Mouse (Mus musculus): Measurements from ENCODE around the gene Bcar3.

The Bcar3 gene

DNA sequence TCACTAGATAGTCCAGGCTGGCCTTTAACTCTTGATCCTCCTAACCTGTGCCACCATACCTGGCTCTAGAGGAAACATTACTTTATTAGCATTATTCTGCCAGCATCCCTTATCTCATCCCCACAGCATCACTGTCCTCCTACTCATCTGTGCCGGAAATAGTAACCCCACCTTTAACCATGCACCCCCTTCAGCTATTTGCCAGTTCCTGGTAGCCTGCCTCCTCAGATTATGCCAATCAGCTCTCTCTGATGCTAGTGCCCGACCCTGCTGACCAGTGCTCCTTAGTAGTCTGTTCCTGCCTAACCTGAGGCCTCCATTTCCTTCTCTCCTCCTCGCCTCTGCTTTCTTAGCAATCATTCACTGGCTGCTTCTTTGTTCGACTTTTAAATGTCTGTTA is 253.5 kb downstream of the Bcar3 start:
- DNase-seq (ENCODE audit: inconsistent age in 2 of 2, low spot score in 1 of 2): no peak

DNA sequence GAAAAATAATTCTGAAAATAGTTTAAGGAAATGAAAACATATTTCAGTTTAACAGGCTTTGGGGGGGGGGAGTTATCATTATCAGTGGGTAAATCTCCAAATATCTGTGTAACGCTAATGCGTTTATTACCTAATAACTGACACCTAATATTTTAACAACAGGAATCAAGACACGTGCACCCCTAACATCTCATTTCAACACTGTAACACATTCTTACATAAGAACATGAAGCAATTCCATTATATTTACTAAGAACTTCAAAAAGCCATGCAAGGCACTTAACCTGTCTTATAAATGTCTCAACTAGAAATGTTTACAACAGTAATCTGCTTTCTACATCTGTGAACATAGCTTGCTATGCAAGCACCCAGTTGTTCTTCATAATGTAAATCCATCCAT is 257.2 kb downstream of the Bcar3 start:
- DNase-seq (ENCODE audit: inconsistent age in 2 of 2, low spot score in 1 of 2): no peak

DNA sequence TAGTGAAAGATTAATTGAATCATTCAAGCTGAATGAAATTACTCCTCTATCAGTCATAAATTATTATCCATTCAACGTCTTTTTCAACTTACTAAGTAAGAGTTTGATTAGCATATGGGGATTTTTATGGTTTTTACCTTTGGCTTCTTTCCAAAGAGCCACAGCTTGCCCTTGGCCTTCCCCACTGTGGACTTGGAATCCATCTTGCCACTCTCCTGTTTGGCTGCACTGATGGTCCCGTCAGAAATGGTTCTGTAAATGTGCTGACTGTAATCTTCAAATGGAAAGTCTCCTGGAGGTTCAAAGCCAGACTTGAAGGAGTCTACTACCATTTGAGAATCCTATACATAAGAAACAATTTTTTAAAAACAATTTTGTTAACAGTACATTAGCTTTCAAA is 263.8 kb downstream of the Bcar3 start:
- peak in 1 of 2 experiments; percentile 46 for DNase-seq (ENCODE audit: inconsistent age in 2 of 2, low spot score in 1 of 2)

DNA sequence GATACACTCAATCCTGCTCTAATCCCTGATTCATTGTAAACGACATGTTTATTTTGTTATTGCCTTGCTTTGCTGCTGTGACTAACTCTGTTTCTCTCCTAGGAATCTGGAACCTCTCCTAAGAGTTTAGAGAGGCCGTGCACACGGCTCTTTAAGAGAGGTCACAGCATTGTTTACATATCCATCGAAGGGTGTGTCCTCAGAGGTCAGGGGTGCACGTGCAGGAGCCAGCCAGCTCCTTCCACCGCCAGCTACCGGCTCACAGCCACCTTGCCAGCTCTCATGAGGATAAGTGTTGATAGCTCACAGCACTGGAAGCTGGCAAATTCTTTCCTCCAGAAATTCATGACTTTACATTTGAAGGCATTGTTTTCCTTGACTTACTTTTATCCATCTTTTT is 271.3 kb downstream of the Bcar3 start:
- DNase-seq (ENCODE audit: inconsistent age in 2 of 2, low spot score in 1 of 2): no peak

DNA sequence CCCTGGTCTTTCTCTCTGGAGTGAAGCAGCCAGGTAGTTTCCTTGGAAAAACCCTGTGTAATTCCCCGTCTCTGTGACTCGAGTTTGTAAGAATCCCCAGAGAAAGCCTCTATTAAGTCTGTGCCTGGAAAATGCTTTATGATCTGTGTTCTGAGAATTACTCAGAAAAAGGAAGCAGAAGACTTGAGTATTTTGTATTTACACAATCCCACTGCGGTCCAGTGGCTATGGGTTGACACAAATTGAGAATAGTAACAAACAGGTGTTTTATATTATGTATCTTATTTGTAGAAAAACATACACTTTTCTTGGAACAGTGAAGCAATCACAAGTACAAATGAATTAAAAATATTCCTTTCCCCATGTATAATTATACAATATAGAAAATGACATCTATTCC is 272.2 kb downstream of the Bcar3 start:
- no peak for DNase-seq (ENCODE audit: inconsistent age in 2 of 2, low spot score in 1 of 2)

DNA sequence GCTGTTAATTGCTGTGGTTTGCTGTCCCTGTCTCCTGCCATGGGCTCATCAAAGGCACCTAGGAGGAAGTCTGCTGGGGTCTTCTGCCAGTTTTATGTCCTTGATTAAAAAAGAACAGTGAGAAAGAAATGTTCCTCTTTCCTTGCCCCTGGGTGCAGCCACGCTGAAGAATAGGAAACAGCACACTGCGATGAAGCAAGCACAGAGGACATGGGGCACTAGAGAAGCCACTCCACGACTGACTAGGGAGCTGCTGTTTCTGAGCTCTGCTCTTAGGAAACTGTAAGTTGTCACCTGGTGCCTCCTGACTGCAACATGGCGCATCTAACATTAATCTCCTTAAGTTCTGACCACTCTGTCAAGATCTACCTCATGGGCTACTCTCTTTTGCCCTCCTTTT is 272.6 kb downstream of the Bcar3 start:
- DNase-seq (ENCODE audit: inconsistent age in 2 of 2, low spot score in 1 of 2): no peak

DNA sequence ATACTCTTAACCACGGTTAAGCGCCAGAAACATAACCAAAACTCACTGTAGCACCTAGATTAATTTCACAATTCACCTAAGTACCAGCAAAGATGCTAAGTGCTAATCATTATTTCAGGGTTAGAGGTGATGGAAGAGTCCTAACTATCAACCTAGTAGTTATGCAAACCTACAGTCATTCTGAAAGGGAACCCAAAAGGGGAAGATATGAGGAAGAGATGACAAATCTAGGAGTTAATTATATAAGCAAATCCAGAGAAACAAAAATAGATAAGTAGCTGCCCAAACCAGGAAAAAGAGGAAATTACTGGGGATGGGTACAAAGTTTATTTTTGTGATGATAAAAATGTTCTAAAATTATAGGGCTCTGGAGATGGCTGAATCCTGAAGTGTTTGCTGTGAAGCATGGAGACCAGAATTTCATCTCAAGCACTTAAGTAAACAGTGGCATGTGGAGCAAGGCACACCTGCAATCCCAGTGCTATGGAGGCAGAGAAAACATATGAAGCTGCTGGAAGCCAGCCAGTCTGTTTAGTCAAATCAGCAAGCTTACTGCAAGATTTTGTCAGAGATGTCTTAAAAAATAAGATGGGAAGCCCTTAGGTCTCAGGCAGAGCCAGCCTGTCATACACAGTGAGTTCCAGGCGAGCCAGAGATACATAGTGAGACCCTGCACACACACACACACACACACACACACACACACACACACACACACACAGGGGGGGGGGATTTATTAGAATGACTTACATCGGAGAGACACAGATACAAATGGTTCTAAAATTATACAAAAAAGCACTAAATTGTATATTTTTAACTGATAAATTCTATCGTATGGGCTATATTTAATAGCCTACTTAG is 279.7 kb downstream of the Bcar3 start:
- no peak for DNase-seq (ENCODE audit: inconsistent age in 2 of 2, low spot score in 1 of 2)

DNA sequence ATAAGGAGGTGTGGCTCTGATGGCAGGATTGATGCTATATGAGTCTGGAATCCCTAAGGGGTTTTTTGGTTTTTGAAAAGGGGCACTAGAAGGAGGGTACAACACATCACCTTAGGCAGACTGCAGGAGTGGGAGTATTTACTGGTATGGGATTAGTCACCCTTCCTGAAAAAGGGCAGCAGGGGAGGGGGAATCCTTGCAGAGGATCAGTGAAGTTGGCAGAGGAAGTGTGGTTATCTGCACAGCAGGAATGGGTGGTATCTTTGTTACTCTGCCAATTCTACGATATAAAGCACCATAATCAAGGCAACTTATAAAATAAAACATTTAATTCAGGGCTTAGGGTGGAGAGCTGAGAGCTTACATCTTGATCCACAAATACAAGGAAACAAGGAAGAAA is 281.0 kb downstream of the Bcar3 start:
- DNase-seq (ENCODE audit: inconsistent age in 2 of 2, low spot score in 1 of 2): no peak

DNA sequence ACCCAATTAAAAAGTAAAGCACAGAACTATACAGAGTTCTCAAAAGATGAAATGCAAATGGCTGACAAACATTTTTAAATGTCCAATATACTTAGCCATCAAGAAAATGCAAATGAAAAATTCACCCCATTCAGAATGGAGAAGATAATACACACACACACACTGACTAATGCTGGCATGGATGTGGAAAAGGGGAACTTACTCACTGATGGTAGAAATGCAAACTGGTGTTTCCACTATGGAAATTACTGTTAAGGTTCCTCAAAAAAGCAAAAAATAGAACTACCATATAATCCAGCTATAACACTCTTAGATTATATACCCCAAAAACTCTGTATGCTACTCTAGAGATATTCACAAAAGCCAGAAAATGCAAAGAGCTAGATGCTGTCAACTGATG is 283.4 kb downstream of the Bcar3 start:
- no peak for DNase-seq (ENCODE audit: inconsistent age in 2 of 2, low spot score in 1 of 2)
